Mouse (Mus musculus): ENCODE results near the gene Utp20. TPM values are rescaled to one million over a fixed set of nuclear protein-coding genes. Genes with fewer than 3 reads are reported as not detected.
"Not testable (repeated sequence)": the region's sequence is repeated elsewhere in the genome, so short reads cannot be mapped to it uniquely, and the experiment has no call there.

Gene Utp20
- polyA plus RNA-seq, 1 experiment from 2014 or later, result 24.5 TPM

DNA sequence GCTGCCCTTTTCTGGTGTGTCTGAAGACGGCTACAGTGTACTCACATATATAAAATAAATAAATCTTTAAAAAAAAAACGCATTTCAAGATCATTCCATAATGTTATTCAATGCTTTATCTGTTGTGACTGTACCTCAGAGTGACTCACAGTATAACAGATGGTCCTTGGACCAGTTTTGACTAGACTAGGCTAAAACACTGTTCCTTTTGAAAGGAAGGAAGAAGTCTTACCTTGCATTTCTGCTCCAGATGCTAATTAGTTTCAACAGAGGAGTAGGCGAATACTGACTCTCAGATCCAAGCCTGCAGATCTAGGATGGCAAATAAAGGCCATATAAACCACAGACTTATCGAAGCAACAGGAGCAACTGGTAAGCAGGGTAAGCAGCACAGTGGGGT lies 45.9 kb downstream of the Utp20 start:
- 89% methylated on average over 4 of the region's 4 CpGs for WGBS
- H3K27me3 ChIP-seq (ENCODE audit: control insufficient read depth, insufficient read depth, low read length), result no peaks in the 10 kb centered on the region
- no peaks in the 10 kb centered on the region for H3K4me1 ChIP-seq (ENCODE audit: control insufficient read depth, insufficient read depth, low read length)
- no peak overlapping the region for H3K27ac ChIP-seq (ENCODE audit: low read length)
- ATAC-seq (ENCODE audit: insufficient number of reproducible peaks, insufficient read depth, low FRiP score, low read depth), result no peak
- no peak overlapping the region for H3K9ac ChIP-seq (replicated peaks; ENCODE audit: low read depth, low read length)
- H3K36me3 ChIP-seq (ENCODE audit: control insufficient read depth, insufficient read depth, low read length), result peaks cover 23% of the 10 kb centered on the region
- no peak overlapping the region for H3K4me2 ChIP-seq (replicated peaks; ENCODE audit: low read depth, low read length)
- no peak overlapping the region for H3K4me3 ChIP-seq (ENCODE audit: low read depth, low read length)
- no peaks in the 10 kb centered on the region for H3K9me3 ChIP-seq (ENCODE audit: control insufficient read depth, low read depth, low read length)

DNA sequence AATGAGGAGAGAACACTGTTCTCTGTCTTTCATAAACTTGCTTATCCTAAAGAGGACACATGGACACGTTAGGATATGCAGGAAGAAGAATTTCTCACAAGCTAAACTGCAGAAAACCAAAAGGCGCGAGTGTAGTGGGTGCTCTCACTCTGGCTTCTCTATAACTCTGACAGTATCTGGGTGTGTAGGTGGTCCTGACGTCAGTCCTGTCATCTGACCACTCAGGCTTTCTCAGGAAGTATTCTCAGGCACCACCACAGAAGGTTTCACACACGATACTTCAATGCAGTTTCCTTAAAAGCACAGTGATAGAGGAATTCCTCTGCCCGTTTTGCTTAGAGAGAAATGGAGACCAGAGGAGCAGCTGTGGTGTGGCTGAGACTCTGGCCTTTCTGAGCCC lies 50.4 kb downstream of the Utp20 start:
- 85% methylated on average over 6 of the region's 6 CpGs for WGBS
- H3K9me3 ChIP-seq (ENCODE audit: control insufficient read depth, low read depth, low read length), result no peaks in the 10 kb centered on the region
- H3K27ac ChIP-seq (ENCODE audit: low read length), result no peak overlapping the region
- no peak overlapping the region for H3K9ac ChIP-seq (replicated peaks; ENCODE audit: low read depth, low read length)
- no peak overlapping the region for H3K4me2 ChIP-seq (replicated peaks; ENCODE audit: low read depth, low read length)
- H3K36me3 ChIP-seq (ENCODE audit: control insufficient read depth, insufficient read depth, low read length), result peaks cover 32% of the 10 kb centered on the region; the same call in 1 of the 2 replicates
- no peak for ATAC-seq (ENCODE audit: insufficient number of reproducible peaks, insufficient read depth, low FRiP score, low read depth)
- H3K4me3 ChIP-seq (ENCODE audit: low read depth, low read length), result no peak overlapping the region
- no peaks in the 10 kb centered on the region for H3K27me3 ChIP-seq (ENCODE audit: control insufficient read depth, insufficient read depth, low read length)
- H3K4me1 ChIP-seq (ENCODE audit: control insufficient read depth, insufficient read depth, low read length), result no peaks in the 10 kb centered on the region

DNA sequence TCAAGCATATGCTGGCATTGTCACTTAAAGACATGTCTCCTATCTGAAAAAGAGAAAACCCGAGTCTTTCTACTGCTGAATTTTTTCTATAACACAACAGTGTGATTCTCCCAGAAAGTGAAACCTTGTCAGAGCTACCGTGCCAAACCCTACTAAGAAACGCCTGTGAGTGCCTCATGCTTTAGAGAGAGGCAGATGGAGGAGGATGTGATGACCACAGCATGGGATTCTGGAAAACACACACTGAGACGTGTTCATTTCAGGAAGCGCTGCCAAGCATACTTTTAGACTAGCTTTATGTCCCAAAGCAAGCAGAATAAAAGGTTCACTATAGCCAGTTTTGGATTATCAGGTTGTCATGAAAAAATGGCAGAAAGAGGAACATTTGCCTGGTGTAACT lies 53.6 kb downstream of the Utp20 start:
- not testable (repeated sequence) for H3K27ac ChIP-seq (ENCODE audit: low read length); H3K4me1 ChIP-seq (ENCODE audit: control insufficient read depth, insufficient read depth, low read length); H3K27me3 ChIP-seq (ENCODE audit: control insufficient read depth, insufficient read depth, low read length); ATAC-seq (ENCODE audit: insufficient number of reproducible peaks, insufficient read depth, low FRiP score, low read depth); H3K4me3 ChIP-seq (ENCODE audit: low read depth, low read length); H3K9ac ChIP-seq (replicated peaks; ENCODE audit: low read depth, low read length); H3K9me3 ChIP-seq (ENCODE audit: control insufficient read depth, low read depth, low read length); H3K4me2 ChIP-seq (replicated peaks; ENCODE audit: low read depth, low read length)
- peaks cover 52% of the 10 kb centered on the region for H3K36me3 ChIP-seq (ENCODE audit: control insufficient read depth, insufficient read depth, low read length)
- 87% methylated on average over 5 of the region's 5 CpGs for WGBS

DNA sequence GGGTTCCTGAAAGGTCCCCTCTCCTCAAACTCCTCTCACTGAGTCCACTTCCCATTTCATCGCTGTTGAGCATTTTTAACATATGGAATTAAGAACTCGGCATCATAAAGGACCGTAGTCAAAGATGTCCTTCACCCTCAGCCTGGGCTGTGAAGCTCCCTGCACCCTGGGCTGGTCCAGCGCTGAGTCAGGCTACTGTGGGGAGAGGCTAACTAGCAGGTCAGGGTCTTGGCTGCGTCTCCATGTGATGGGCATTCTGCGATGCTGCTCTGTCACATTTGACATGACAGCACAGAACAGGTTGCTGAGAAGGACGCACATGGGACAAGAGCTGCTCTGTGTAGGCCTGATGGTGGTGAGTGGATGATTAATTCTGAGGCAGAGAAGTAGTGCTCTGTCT lies 56.9 kb downstream of the Utp20 start:
- no peaks in the 10 kb centered on the region for H3K4me1 ChIP-seq (ENCODE audit: control insufficient read depth, insufficient read depth, low read length)
- WGBS, result 95% methylated on average over 7 of the region's 7 CpGs
- no peak overlapping the region for H3K27ac ChIP-seq (ENCODE audit: low read length)
- no peaks in the 10 kb centered on the region for H3K9me3 ChIP-seq (ENCODE audit: control insufficient read depth, low read depth, low read length)
- ATAC-seq (ENCODE audit: insufficient number of reproducible peaks, insufficient read depth, low FRiP score, low read depth), result no peak
- H3K4me3 ChIP-seq (ENCODE audit: low read depth, low read length), result no peak overlapping the region
- H3K36me3 ChIP-seq (ENCODE audit: control insufficient read depth, insufficient read depth, low read length), result peaks cover 63% of the 10 kb centered on the region
- H3K27me3 ChIP-seq (ENCODE audit: control insufficient read depth, insufficient read depth, low read length), result no peaks in the 10 kb centered on the region
- H3K9ac ChIP-seq (replicated peaks; ENCODE audit: low read depth, low read length), result no peak overlapping the region
- H3K4me2 ChIP-seq (replicated peaks; ENCODE audit: low read depth, low read length), result no peak overlapping the region

DNA sequence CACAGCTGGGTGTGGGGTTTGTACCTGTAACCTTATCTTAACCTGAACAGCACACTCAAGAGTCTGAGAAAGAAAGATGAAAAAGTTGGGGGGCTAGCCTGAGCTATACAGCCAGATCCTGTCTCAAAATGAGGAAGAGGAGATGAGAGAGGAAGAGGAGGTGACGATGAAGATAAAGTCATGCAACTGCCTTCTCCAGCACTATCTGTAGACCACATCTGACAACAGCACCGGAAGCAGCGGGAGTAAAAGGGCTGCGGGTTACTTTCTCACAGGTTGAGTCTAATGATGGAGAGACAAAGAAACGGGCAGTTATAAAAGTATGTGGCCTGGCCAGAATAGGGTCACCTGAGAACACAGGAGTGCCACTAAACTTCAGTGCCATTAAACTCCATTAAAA lies 57.6 kb downstream of the Utp20 start:
- Histone ChIP-seq H3K9me3 (ENCODE audit: control insufficient read depth, low read depth, low read length) (no peaks in the 10 kb centered on the region), H3K27ac (ENCODE audit: low read length) (no peak overlapping the region), H3K9ac (replicated peaks; ENCODE audit: low read depth, low read length) (no peak overlapping the region), H3K36me3 (ENCODE audit: control insufficient read depth, insufficient read depth, low read length) (peaks cover 70% of the 10 kb centered on the region), H3K4me2 (replicated peaks; ENCODE audit: low read depth, low read length) (no peak overlapping the region), H3K27me3 (ENCODE audit: control insufficient read depth, insufficient read depth, low read length) (no peaks in the 10 kb centered on the region), H3K4me3 (ENCODE audit: low read depth, low read length) (no peak overlapping the region), H3K4me1 (ENCODE audit: control insufficient read depth, insufficient read depth, low read length) (no peaks in the 10 kb centered on the region)
- 84% methylated on average over 5 of the region's 5 CpGs for WGBS
- no peak for ATAC-seq (ENCODE audit: insufficient number of reproducible peaks, insufficient read depth, low FRiP score, low read depth)

DNA sequence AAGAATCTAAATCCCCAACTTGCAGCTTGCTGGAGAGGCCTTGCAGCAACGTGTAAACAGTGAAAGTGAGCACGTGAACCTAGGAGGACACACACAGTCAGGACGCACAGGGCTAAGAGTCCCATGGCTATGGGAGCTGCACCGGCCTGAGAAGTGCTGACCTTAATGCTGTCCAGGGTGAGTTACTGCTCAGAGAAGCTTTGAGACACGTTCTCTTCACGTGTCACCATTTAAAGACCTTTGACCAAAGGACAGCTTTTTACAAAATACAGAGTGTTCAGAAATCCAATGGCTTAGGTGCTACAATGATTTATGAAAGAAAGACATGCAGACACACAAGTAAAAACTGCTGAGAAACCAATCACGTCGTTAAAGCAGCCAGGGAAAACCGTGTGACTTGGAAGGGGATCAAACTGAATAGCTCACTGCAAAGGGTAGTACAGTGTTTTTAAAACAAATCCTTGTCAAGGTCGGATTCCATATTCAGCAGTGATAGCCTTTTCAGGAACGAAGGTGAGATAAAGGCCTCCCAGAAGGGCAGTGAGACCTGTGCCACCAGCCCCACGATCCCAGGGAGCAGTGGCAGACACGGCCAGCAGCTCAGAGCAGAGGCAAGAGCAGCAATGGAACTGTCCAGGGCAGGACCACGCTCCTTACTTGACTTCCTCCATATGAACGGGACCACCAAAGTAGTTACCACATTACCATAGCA lies 61.0 kb downstream of the Utp20 start:
- Histone ChIP-seq H3K27me3 (ENCODE audit: control insufficient read depth, insufficient read depth, low read length) (no peaks in the 10 kb centered on the region), H3K36me3 (ENCODE audit: control insufficient read depth, insufficient read depth, low read length) (peaks cover 64% of the 10 kb centered on the region)

DNA sequence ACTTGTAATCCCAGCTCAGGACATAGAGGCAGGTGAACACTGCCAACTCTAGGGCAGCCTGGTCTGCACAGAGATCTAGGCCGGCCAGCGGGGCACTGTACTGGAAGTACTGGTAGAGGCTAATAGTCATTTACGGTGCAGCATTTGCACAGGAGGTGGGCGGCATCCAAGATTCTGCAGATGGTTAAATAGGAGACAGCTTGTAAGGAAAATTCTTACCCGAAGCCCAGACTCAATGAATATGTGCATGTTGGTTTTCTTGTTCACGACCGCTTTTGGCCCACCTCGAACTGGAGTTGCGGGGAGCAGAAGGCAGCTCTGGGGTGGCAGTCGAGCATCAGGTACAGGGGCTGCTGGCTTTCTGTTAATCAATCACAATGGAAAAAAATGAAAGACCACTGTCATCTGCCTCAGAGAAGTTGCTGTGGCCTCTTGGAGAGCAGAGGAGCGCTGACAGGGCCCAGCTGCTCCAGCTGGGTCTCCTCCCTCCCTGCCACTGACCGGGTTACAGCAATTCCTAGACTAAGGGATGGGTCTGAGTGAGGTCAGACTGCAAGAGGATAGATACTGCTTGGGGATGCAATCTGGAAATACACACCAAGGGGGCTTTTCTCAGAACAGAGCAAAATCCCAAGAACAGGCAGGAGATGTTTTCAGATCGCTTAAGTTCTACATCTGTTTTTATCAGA lies 64.9 kb downstream of the Utp20 start:
- WGBS, result 87% methylated on average over 13 of the region's 13 CpGs
- Histone ChIP-seq H3K9ac (replicated peaks; ENCODE audit: low read depth, low read length) (no peak overlapping the region), H3K4me3 (ENCODE audit: low read depth, low read length) (no peak overlapping the region), H3K27me3 (ENCODE audit: control insufficient read depth, insufficient read depth, low read length) (no peaks in the 10 kb centered on the region), H3K4me1 (ENCODE audit: control insufficient read depth, insufficient read depth, low read length) (no peaks in the 10 kb centered on the region), H3K4me2 (replicated peaks; ENCODE audit: low read depth, low read length) (no peak overlapping the region), H3K9me3 (ENCODE audit: control insufficient read depth, low read depth, low read length) (no peaks in the 10 kb centered on the region), H3K36me3 (ENCODE audit: control insufficient read depth, insufficient read depth, low read length) (peaks cover 66% of the 10 kb centered on the region), H3K27ac (ENCODE audit: low read length) (no peak overlapping the region)
- ATAC-seq (ENCODE audit: insufficient number of reproducible peaks, insufficient read depth, low FRiP score, low read depth), result no peak

More for the DNA sequence above, 61.0 kb downstream of the Utp20 start:
- no peak overlapping the region for H3K9ac ChIP-seq (replicated peaks; ENCODE audit: low read depth, low read length)
- H3K27ac ChIP-seq (ENCODE audit: low read length), result no peak overlapping the region
- H3K4me3 ChIP-seq (ENCODE audit: low read depth, low read length), result no peak overlapping the region
- no peaks in the 10 kb centered on the region for H3K4me1 ChIP-seq (ENCODE audit: control insufficient read depth, insufficient read depth, low read length)
- no peak for ATAC-seq (ENCODE audit: insufficient number of reproducible peaks, insufficient read depth, low FRiP score, low read depth)
- H3K9me3 ChIP-seq (ENCODE audit: control insufficient read depth, low read depth, low read length), result no peaks in the 10 kb centered on the region
- WGBS, result 84% methylated on average over 15 of the region's 15 CpGs
- no peak overlapping the region for H3K4me2 ChIP-seq (replicated peaks; ENCODE audit: low read depth, low read length)

DNA sequence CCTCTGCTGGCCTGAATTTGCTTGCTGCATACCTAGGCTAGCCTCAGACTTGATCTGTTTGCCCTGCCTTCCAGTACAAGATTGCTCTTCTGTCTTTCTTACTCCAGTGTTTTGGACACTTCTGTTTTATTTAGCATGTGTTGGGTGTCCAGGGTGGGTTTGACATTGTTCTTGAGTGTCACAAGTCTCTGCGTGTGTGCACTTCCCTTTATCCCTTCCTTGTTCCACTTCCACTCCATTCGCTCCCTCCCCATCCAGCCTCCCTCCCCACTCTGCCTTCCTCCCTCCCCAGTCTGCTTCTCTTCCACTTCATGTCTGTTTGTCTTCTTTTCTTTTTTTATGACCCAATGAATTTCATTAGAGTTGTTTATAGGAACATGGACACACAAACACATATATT lies 85.2 kb downstream of the Utp20 start:
- ATAC-seq (ENCODE audit: insufficient number of reproducible peaks, insufficient read depth, low FRiP score, low read depth), result no peak
- peaks cover 47% of the 10 kb centered on the region for H3K36me3 ChIP-seq (ENCODE audit: control insufficient read depth, insufficient read depth, low read length)

More for the DNA sequence above, 85.2 kb downstream of the Utp20 start:
- 83% methylated on average over 2 of the region's 2 CpGs for WGBS
- Histone ChIP-seq H3K27me3 (ENCODE audit: control insufficient read depth, insufficient read depth, low read length) (no peaks in the 10 kb centered on the region), H3K27ac (ENCODE audit: low read length) (no peak overlapping the region), H3K9ac (replicated peaks; ENCODE audit: low read depth, low read length) (no peak overlapping the region), H3K4me3 (ENCODE audit: low read depth, low read length) (no peak overlapping the region), H3K9me3 (ENCODE audit: control insufficient read depth, low read depth, low read length) (no peaks in the 10 kb centered on the region), H3K4me2 (replicated peaks; ENCODE audit: low read depth, low read length) (no peak overlapping the region), H3K4me1 (ENCODE audit: control insufficient read depth, insufficient read depth, low read length) (no peaks in the 10 kb centered on the region)

Measured in stomach, embryonic 14.5 days (tissue).